Mouse (Mus musculus): ENCODE data around the gene Hhipl1.

The Hhipl1 gene

DNA sequence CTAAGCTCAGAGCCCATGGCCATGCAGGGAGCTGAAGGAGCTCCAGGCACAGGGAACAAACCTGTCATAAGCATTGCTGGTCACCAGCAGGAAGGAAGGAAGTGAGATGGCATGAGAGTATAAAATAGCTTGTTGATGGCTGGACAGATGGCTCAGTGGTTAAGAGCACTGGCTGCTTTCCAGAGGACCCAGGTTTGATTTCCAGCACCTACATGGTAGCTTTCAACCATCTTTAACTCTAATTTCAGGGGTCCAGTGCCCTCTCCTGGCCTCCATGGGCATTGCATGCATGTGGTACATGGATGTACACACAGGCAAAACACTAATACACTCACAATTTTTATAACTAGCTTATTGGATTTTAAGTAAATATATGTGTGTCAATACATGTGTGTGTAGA is 49.9 kb downstream of the Hhipl1 start:
- no peak for DNase-seq (ENCODE audit: low spot score in 2 of 2)

DNA sequence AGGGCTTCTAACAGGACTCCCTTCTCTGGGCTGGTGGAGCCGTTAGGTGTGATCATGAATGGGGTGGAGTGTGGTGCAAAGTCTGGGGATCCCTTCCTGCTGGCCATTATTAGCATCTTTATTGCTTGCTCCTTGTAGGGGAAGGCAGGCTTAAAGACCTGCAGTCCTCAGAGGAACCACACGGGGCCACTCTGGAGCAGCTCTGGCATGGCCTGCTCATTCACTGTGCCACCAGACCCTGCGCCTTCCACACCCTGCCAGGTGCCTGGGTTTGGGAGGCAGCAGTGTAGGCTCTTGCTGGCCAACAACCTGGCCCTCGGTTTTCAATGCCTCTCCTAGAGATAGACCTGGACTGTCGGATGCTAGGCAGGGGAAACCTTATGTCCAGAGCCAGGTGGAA is 57.7 kb downstream of the Hhipl1 start:
- DNase-seq (ENCODE audit: low spot score in 2 of 2), result peak in 1 of 2 experiments; percentile 23

DNA sequence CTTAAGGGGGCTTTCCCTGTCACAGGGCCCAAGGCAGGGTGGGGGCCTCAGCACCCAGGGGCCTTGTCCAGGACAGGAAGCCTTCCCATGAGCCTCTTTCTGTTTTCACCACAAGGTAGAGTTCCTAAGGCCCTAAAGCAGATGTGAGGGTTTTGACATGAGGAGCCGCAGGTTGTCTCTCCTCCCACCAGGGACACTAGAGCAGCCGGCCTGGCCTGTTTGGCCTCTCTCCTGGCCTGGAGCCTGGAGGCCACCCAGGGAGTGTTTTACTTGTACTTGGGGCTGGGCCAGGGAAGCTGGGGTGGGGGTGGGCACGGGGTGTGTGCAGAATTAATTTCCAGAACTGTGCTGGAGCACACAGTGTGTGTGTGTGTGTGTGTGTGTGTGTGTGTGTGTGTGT is 59.3 kb downstream of the Hhipl1 start:
- DNase-seq (ENCODE audit: low spot score in 2 of 2), result no peak

DNA sequence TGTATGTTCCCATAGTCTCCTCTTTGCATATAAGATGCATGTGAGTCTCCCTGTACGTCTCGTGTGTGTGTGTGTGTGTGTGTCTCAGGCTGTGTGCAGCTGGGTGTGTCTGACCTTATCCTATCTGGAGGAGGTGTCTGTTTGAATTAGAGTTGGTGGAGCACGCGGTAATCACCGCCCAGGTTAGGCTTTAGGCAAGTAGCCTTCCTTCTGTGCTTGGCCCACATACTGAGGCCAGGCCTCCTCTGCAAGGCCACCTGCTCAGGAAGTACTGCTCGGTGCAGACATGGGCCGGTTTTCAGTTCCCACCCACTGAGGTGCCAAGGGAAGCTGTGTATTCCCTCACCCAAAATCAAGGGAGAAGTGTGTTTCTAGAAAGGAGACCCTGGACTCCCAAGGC is 59.8 kb downstream of the Hhipl1 start:
- no peak for DNase-seq (ENCODE audit: low spot score in 2 of 2)

DNA sequence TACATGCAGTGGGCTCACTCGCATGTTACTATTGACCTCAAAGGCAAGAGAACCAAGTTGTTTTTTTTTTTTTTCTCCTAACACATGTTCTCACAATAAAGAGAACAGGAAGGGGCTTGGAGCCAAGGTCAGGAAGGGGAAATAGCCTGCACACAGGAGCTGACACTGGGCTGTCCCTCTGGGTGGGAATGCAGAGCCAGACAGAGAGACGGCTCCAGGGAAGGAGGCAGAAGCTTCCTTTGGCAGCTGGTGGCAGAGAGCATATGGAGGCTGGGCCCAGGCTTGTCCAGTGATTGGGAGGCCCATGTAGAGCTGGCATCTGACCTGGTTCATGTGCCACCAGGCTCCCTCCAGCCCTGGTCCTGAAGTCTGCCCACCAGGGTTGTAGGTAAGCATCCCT is 61.8 kb downstream of the Hhipl1 start:
- DNase-seq (ENCODE audit: low spot score in 2 of 2), result no peak

DNA sequence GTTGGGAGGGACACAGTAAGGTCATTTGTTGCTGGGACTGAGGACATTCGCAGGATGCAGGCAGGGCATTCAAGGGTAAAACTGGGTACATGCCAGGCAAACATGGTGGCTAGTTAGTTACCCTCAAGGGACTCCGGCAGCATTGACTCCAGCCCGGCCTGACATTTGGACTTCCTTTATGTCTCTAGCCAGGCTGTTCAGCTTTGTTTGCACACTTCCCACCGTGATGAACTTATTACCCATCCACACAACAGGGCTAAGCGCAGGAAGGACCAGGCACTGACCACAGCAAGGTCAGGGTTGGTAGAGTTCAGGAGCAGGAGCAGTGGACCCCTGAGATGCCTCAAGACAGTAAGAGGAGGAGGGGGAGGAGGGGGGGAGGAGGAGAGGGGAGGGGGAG is 62.9 kb downstream of the Hhipl1 start:
- no peak for DNase-seq (ENCODE audit: low spot score in 2 of 2)

DNA sequence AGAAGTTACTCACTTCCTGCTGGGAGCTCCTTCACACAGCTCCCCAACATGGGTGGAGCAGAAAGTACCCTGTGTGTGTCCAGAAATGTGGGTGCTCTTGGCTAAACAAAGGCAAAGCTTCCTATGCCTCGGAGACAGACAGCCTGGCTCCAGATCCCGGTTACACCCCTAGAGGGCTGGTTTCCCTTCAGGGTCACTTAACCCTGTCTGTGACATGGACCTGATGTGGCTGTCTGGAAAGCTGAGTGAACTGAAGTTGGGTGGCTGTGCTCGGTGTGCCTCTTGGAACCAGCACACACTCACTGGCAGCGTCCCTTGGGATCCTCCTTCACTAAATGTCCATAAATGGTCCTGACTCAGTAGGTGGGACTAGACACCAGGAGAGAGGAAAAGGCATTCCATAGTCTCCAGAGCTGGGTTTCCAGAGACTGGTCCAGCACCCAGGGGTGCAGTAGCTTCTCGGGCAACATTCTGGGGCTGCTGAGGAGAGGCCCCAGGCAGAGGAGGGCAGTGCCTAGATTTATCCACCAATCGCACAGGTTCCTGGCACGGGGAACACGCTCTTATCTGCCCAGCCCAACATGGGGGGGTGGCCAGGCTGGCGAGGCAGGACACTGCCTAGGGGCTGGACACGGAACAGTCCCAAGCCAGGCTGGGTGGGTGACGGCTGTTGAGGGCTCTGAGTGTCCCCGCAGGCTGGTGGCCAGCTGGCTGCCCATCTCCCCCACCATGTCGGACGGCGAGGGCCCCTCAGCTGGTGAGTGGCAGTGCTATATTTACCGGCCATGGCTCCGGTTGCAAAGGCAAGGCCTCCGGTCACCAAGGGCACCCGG is 64.7 kb downstream of the Hhipl1 start, which contains the start of gene Eml1:
TSS of gene Eml1 (plus strand) at position 362 of the 833 bp plus-strand sequence.
- no peak for DNase-seq (ENCODE audit: low spot score in 2 of 2)

DNA sequence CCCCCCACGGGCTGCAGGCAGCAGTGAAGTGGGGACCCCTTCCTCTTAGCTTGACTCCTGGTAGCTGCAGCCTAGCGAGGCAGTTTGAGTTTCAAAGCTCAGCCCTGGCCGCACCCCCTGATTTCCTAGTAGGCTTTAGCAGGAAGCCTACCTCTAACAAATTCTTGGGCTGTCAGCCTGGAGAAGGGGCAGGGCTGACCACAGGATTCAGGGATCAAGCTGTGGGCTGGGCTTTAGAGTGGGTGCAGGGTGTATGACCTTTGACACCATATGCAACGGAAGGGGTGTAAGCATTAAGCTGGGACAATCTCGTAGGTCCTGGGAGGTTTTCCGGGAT is 65.3 kb downstream of the Hhipl1 start:
- no peak for DNase-seq (ENCODE audit: low spot score in 2 of 2)

DNA sequence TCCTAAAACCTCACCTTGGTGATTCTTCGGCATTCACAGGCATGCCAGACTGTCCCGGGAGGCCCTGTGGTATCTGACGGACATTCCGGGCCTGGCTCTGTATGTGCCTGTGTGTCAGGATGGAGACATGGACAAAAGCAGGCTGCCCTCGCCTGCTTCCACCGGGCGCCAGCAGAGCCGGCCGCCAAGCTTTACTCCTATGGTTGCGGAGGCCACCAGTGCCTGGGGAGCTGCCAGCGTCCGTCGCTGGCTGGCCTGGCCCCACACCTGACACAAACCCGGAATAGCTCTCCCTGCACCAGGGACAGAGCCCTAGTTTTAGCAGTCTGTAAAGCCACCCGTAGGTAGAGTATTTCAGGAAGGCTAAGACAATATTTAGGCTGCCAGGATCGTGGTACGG is 66.2 kb downstream of the Hhipl1 start:
- no peak for DNase-seq (ENCODE audit: low spot score in 2 of 2)

DNA sequence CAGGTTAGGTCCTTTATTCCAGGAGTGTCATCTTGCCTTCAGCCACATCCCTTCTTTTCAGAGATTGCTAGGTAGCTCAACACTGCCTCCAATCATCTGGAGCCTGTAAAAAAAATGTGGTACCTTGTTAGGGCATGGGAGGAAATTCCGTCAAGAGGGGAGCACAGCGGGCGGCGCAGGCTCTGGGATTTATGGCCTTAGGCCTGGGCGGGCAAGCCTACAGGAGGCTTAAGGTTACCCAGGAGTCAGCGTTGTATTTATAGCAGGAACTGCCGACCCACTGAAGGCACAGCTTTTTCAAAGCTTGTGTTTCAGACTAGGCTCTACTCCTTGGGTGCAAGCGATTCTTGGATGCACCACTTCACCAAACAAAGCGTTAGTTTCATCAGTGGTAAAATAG is 67.5 kb downstream of the Hhipl1 start:
- no peak for DNase-seq (ENCODE audit: low spot score in 2 of 2)

DNA sequence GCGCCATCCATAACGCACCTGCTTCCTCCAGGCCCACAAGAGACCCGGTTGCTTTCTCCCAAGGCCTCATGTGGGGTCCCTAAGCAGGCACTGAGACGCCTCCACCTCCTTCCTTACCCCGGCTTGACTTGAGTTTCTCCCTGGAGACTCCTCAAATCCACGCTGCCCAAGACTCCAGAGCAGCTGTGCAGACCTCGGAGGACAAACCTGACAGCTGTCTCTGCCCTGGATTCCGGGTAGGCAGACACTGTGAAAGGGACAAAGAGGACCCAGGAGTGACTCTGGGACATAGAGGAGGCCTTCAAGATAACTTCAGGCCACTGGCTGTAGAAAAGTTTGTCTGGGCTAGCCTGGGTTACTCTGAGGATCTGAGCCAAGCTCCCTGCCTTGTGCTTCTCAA is 68.6 kb downstream of the Hhipl1 start:
- DNase-seq (ENCODE audit: low spot score in 2 of 2), result no peak

DNA sequence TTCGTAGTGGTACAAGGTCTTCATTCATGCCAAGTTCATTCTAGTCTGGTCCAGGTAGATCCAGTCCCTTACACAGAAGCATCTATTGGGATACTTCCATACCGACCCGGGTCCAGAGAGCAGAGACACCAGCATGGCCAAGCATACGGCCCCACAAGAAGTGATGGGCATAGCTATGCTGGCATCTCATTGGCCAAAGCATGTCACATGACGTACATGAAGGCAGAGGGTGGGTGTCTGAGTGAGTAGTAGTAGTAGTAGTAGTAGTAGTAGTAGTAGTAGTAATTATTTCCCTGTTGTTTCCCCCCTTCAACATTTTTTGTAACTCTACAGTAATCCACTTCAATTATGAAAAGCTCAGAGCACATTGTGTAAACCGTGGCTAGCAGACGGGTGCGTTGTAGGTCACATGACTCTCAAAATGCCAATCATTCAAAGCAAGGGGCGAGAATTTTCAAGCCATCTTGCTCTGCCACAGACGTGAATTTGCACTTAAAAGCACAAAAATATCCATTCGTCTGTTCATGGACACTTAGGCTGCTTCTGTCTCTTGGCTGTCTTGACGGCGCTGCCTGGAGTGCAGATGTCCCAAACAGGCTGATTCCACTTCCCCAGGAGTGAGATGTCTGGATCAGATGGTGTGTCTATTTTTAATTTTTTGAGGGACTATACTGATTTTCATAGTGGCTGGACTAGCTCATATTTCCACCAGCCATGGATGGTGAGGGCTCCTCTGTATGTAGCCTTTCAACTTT is 72.5 kb downstream of the Hhipl1 start:
- DNase-seq (ENCODE audit: low spot score in 2 of 2), result no peak

Measured in spleen, postnatal 14 days (tissue).